Mouse (Mus musculus) mature B cell (primary cell): ENCODE data around the gene Vrk3.

Experiments
- in situ Hi-C: fragments of 300-500 bp; cut with MboI; formaldehyde crosslinking; loops from 2 replicates; pipeline ENCODE4 v1.14.3; 2019

Vrk3 gene

DNA sequence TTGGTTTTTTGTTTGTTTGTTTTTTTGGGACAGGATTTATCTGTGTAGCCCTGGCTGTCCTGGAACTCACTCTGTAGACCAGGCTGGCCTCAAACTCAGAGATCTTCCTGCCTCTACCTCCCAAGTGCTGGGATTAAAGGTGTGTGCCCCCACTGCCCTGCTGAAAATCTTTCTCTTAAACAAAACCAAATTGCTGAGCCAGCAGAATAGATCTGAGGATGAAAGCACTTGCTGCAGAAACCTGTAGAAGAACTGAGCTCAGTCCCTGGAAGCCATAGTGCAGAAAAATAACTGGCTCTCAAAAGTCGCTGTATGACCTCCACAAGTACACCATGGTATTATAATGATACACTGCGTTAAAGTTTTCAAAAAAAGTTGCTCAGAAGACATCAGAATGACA lies 9.0 kb downstream of the Vrk3 start:
- in situ Hi-C loops, result no loop called here

DNA sequence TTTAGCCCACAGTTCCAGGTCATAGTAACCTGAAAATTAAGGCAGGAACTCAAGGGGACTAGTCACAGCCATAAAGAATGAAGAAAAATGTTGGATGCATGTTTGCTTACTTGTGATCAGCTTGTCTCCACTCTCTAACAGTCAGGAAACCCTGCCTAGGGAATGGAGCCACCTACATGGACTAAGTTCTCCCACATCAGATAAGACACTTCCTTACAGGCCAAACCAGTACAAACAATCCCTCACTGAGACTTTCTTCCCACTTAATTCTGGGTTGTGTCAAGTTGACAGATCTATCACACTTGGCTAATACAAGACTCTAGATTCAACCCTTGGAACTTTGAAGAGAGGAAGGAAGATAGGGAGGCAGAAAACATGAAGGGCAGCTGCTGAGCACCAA lies 12.2 kb downstream of the Vrk3 start:
- in situ Hi-C loops, result no loop called here

DNA sequence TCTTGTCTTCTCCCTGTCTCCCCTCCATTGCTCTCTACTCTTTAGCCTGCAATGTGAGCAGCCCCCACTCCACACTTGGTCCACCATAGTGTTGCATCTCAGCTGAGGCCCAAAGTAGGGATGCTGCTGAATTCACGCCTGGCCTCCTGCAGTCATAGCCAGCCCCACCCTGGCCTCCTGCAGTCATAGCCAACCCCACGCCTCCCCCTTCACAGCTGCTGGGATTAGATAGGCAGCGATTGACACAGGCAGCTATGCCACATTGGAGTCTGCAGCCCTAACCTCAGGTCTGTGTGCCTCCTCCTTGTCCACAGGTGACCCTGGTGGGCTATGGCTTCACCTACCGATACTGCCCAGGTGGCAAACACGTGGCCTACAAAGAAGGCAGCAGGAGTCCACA lies 19.9 kb downstream of the Vrk3 start:
- in situ Hi-C loops, result no loop called here

DNA sequence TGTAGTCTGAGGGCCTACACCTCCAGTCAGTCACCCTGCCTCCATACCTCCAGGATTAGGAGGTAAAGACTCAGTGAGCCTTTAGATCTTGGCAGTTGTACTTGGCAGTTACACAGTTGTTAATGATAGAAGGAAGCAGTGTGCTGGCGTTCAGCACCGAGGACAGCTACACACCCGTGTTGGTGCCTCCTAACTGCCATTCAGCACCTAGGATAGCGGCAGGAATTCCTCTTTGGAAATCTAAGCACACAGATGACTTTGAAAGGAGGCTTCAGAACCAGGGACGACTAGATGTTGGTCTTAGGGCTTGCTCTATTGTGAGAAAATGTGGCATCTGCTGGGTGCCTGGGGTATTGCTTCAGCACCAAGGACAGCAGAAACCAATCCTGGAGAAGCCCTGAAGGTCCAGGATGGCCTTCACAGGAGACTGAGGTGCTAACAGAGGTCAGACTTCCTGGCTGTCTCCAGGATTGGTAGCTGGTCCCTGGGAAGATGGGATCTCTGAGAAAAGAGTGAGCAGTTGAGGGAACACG lies 21.9 kb downstream of the Vrk3 start:
- in situ Hi-C loops, result no loop called here

DNA sequence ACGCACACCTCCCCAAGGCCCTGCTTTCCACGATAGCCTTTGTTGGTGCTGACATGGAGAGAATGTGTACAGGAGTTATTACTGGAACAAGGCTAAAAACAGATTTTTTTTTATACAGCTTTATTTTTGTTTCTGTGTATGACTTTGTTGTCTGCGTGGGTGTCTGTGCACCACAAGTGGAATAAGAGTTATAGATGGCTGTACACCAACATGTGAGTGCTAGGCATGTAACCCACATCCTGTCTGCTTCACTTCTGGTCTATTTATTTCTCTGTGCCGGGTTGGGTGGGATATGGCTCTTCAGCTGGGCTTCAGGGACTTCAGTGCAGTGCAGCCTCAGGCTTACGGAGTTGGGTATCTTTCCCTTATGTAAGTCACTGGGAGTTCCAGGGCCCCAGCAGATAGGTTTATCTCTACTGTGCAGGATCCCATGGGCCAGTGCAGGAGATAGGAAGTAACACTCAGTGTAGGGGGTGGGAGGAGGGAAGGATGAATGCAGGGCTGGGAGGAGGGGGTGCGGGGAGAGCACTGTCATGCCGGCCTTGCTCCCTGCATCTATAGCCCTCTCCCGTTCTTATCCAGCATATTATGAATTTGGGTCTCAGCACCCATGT lies 24.5 kb downstream of the Vrk3 start:
- in situ Hi-C loops, result no loop called here

DNA sequence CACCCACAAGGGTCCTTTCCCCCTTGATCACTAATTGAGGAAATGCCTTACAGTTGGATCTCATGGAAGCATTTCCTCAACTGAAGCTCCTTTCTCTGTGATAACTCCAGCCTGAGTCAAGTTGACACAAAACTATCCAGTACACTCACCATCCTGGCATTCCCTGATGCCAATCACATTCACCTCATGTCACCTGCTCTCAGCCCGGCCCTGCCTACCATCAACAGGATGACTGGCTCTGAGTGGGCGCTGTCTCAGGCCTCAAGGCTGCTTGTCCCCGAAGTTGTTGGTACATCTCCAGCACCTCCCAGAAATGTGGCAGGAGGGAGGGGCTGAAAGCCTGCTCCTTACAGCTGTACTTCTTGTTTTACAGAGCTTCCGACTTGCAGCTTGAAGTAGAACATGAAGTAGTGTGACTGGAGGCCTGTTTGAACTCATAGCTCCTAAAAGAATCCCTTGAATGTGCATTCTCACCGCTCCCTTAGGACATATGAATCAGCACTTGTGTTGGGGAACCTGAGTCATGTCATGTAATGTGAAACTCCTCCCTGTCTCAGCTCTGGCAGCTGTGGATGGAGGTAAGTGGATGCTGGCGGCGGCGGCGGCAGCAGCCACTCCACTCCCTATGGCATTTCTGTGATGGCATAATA lies 28.8 kb downstream of the Vrk3 start:
- in situ Hi-C loops, result no loop called here

DNA sequence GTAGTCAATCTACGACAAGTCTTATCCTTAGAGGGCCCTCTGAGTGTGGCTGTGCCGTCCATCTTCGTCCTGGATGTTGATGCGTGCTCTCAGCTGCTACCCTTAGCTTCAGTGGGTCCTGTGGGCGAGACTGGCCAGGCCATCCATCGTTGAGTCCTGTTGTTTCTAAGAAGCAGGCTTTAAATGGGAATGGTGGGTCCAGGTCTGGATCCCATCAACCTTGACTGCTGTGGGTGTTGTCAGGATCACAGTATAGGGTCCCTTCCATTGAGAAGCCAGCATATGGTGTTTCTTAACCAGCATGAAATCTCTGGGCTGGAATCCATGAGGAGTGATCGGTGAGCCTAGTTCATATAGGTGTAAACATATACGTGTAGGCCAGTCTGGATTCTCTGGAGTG lies 31.9 kb downstream of the Vrk3 start:
- in situ Hi-C loops, result no loop called here

DNA sequence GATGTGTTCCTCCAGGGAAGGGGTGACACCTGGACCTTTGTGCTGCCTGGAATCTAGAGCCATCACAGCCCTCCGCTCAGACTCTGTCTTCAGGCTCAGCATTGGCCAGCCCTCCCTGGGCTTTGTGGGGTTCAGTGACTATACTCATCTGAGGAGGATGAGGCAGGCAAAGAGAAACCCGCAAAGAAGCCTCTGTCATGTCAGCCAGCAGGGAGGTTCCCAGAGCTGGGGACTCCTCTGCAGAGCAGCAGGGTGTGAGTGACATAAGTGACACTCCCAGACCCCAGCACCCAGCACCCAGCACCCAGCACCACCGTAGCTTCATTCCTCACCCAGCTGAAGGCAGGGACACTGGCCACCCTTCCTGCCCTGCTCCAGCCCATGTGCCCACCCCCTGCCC lies 41.3 kb downstream of the Vrk3 start:
- in situ Hi-C loops, result no loop called here

DNA sequence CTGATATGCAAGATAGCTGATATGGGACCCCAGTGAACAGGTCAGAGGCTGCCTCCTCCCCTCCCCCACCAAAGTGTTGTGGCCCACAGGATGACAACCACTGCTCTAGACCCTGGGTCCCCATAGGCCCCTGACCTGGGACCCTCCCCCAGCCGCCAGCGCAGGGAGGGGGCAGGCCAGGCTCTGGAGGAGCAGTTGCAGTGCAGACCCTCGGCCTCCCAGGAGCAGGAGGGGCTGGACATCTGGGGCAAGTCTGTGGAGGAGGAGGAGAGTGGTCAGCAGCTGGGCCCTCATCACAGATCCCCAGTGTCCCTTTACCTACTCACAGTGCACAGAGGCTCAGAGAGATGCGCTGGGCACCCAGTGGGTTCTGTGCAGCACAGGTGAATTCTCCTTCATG lies 41.9 kb downstream of the Vrk3 start:
- in situ Hi-C loops, result no loop called here

DNA sequence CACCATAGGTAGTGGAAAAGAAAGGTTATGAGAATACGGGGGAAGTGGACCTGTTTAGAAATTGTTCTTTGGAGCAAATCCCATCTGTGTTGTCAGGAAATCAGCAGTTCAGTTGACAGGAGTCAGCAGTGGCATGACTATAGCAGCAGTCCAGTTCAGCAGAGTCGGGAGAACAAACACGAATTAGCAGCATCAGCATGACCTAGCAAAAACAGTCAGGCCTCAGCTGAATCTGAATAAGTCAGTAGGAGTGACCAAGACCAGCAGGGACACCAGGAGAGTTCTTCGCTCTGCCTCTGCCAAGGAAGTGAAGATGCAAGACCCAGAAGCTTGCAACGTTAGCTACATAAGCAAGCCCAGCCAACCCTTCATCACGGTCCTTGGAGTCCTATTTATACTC lies 44.6 kb downstream of the Vrk3 start:
- in situ Hi-C loops, result no loop called here

DNA sequence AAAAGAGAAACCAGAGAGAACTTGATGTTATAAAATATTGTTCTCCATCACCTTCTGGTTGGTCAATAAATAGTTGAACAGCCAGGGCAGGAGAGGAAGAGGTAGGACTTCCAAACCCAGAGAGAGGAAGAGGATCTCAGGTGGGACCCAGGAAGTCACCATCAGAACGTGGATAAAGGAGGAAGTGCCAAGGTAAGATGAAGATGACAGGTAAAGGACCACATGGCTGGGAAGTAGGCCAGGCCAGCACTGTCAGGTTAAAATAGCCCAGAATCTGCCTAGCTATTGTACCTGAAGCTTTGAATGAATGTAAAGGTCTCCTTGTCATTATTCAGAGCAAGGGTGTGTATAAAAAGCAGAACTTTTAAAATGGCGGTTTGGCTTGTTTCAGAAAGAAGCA lies 60.7 kb downstream of the Vrk3 start:
- in situ Hi-C loops, result no loop called here

DNA sequence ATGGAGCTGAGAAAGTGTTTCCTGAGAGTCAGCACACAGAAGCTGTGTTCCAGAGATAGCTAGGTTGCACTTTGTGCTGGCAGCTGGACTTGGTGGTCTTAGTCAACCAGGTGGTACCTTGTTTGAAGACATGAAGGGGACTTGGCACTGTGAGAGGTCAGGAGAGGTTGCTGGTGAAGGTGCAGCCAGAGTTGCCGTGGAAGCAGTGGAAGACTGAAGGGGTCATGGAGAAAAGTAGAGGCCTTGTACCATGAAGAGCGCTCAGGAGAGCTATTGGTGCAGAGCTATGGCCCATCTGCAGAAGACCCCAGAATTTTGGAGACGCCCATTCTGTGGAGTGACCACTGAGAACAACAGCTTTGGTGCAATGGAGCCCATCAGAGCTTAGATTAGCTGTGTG lies 61.3 kb downstream of the Vrk3 start:
- in situ Hi-C loops, result no loop called here

DNA sequence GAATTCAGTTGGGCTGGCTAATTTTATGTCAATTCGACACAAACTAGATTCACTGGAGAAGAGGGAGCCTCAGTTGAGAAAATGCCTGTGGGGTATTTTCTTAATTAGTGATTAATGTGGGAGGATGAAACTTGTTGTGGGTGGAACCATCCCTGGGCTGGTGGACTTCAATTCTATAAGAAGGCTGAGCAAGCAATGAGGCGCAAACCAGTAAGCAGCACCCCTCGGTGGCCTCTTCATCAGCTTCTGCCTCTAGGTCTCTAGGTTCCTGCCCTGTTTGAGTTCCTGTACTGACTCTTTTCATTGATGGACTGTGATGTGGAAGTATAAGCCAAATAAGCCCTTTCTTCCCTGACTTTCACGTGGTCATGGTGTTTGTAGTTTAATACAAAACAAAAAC lies 62.2 kb downstream of the Vrk3 start:
- in situ Hi-C loops, result loop anchor here (10.0 kb wide), 1 partner anchor 66 kb away; the partner anchor contains the start of gene Vrk3

DNA sequence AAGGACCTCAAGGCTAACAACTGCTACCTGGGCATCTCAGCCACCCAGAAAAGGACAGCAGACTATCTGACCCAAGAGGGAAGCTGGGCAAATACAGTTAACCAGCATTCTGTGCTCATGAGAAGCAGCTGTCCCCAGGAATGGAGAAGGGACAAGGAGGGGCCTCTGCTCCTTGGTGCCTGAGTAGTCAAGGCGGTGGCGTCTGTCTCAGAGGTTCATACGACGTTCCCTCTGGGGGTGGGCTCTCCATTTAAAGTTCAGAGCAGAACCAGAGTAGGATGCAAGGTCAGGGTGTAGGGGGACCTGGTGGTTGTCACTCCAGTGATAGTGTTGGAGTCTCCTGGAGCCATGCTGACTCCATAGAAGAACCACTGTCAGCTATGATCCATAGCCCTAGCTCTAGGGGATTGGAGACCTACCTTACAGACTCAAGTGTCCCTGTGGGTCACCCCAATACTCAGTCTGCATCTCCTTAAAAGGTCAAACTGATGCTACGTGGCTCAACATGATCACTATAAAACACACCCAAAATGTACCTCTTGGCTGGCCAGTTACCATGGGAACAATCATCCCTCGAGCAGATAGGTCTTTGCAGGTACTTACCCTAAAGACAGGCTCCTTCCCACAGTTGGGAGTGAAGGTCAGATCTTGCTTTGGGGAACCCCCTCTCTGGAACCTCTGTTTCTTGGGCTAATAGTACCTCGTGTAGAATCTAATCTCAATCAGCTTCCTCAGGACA lies 62.8 kb downstream of the Vrk3 start:
- in situ Hi-C loops, result loop anchor here (10.0 kb wide), 1 partner anchor 66 kb away; the partner anchor contains the start of gene Vrk3

DNA sequence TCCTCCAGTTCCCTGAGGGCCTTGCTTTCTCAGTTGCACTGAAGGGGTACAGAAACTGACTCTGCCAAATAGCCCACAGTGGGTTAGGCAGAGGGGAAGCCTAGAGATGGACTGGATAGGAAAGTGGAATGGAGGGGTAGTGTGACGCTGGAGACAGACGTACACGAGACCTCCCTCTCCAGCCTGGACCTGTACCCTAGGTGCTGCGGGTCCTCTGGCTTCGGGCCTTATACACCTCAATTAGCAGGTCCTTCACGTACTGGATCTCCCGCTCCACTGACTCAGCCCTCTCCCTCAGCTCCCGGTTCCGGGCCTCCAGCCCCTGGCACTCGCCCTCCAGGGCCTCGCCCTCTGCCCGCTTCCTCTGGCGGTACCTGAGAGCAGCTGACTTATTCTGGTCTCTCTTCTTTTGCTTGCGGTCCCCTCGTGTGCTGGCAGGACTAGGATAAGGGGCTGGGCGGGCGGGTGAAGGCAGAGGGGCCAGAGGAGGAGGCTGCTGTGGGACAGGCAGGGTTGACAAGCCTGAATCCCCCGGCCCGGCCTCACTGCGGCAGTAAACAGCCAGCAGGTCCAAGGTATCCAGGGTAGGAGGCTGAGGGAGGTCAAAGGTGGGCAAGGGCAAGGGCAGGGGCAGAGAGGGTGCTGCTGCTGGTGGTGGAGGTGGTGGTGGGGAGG lies 64.6 kb downstream of the Vrk3 start:
- in situ Hi-C loops, result loop anchor here (10.0 kb wide), 1 partner anchor 68 kb away; the partner anchor contains the start of gene Vrk3

DNA sequence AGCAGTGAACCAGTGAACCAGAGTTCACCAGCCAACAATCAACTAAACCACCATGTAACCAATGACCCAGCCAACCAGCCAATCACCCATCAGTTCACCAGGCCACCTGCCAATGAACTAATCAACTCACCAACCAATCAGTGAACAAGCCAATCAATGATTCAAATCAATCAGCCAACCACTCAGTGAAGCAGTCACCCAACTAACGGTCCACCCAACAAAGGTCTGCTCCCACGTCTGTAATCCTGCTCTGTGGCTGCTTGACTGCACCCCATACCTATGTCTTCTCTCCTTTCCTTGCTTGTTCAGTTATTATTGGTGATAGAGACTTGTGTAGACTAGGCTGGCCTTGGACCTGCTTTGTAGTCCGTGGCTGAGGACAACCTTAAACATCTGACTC lies 65.8 kb downstream of the Vrk3 start:
- in situ Hi-C loops, result loop anchor here (10.0 kb wide), 1 partner anchor 69 kb away; the partner anchor contains the start of gene Vrk3

DNA sequence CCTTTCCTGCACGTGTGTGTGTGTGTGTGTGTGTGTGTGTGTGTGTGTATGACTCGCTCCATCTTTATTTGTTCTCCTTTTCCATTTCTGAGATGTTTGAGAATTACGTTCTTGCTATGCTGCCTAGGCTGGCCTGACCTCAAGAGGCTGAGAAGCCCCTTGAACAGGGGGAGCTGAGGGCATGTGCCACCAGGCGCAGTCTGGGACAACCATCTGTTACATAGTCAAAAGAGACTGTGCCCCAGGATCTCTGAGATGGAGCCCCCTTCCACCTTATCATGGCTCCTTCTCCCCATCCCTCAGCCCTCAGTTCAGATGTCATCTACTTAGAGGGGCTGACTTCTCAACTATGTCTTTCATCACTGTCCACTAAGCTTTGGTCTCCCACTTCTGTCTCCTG lies 66.2 kb downstream of the Vrk3 start:
- in situ Hi-C loops, result loop anchor here (10.0 kb wide), 1 partner anchor 70 kb away; the partner anchor contains the start of gene Vrk3

DNA sequence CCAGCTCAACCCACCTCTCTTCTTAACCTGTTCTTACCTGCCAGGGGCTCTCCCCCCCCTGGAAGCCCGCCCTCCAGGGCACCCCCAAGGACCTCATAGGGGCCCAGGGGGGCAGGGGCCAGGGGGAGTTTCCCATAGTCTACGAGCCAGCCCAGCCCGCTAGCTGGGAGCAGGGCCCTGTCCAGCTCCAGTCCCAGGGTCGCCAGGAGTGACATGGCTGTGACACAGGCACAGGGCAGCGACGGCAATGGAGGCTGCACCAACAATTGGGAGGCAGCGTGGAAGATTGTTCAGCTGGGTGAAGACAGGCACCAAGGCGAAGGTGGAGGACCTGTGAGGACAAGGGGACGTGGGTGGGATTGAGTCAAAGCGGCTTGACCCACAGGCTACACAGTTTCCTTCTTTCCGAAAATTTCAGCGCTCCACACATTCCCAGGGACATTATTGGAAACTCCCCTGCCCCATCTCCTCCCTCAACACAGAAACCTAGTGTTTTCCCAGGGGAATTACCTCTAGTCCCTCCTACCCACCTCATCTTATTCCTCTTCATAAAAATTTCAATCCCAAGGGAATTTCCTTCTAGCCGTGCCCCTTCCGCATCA lies 66.8 kb downstream of the Vrk3 start:
- in situ Hi-C loops, result loop anchor here (10.0 kb wide), 1 partner anchor 70 kb away; the partner anchor contains the start of gene Vrk3

DNA sequence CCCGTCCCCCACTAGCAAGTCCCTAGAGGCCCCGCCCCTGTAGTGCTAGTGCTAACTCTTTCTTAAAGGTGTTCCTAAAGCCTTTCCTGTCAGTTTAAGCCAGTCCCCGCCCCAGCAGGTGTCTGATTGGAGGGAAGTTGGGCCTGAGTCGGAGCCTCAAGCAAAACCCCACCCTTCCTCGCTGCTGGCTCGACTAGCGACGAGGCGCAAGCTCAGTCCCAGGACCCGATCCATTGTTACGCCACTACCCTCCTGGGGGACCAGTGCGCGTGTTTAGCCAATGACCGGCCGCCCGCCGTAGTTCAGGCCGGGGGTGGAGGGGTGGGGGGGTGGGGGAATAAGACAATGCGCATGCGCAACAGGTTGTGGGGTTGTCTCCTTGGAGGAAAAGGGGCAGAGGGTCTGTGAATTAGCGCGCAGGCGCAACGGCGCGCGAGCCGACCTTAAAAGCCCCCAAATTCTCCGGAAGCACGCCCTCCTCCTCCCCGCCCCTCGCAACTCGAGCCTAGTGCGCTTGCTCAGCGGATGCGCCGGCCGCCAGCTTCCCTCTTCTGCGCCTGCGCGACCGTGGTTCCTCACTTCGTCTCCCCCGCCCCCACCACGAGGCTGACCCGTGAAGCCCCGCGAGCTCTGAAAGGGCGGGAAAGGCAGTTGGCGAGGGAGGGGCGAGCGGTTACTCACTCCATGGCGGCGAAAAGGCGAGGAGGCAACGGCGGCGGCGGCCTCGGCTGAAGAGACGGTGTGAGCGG lies 67.7 kb downstream of the Vrk3 start, which contains the start of the genes Nup62 and Il4i1:
Gene Nup62, plus strand, starts transcription at position 368 of the 749 bp plus-strand sequence.
Gene Il4i1, plus strand, starts transcription at position 667 of the 749 bp plus-strand sequence.
- in situ Hi-C loops, result loop anchor here (10.0 kb wide), 1 partner anchor 71 kb away; the partner anchor contains the start of gene Vrk3

DNA sequence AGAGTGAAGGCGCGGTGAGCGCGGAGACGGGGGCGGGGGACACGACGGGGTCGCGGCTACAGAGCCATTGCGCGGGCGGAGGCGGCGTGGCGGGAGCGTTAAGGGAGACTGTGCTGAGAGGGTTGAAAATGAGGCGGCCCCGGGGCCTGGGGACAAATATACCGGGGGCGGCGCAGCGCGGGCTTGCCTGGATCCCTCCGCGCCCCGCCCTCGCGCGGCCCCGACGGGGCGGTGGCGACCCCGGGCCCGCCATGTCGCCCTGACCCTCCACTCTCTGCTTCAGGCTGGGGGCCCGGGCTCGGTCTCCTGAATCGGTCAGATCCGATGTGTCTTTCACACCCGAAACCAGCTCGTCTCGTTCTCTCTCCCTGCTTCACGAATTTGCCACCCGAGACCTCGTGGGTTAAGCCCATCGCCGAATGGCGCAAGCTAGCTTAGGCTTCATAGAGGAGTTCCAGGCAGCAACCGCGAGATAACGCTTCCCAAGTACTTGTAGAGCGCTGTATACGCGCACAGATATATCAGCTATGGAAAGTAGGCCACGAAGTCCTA lies 68.3 kb downstream of the Vrk3 start, which contains the start of gene Atf5:
Gene Atf5, minus strand, starts transcription at position 189 of the 552 bp plus-strand sequence.
- in situ Hi-C loops, result loop anchor here (10.0 kb wide), 1 partner anchor 72 kb away; the partner anchor contains the start of gene Vrk3
